Mouse (Mus musculus) left cerebral cortex, postnatal 10 days (tissue): ENCODE results near the gene Krt24. TPM values are rescaled to one million over a fixed set of nuclear protein-coding genes. Genes with fewer than 3 reads are reported as not detected.

Experiments
- total RNA-seq, 2 experiments: library from RNA; stranded (reverse); gene quantifications; 2 replicates each; pipeline ENCODE4 v1.2.3; 2021

Gene Krt24
- total RNA-seq, 2 experiments from 2014 or later = not detected

Other genes starting within 250 kb of the Krt24 start
- gene Igfbp4, start 244.0 kb downstream of the Krt24 start, total RNA-seq = 10 to 100 TPM; 78.1 to 83.3 TPM
- under 1 TPM in 1 of 2 experiments, not detected in 1; 0.51 TPM for gene Tns4, start 196.0 kb downstream of the Krt24 start, total RNA-seq
- not detected for gene Ccr7, start 130.2 kb downstream of the Krt24 start, total RNA-seq
- gene Smarce1, start 54.2 kb downstream of the Krt24 start, total RNA-seq = 10 to 100 TPM; 73.7 to 83.7 TPM
- gene Krt222, start 41.2 kb downstream of the Krt24 start, total RNA-seq = 10 to 100 TPM; 31.1 to 31.2 TPM
- gene Krt25, start 37.7 kb upstream of the Krt24 start, total RNA-seq = not detected
- under 1 TPM; 0.20 to 0.21 TPM for gene Krt26, start 52.7 kb upstream of the Krt24 start, total RNA-seq
- gene Krt27, start 65.8 kb upstream of the Krt24 start, total RNA-seq = not detected
- gene Krt28, start 89.6 kb upstream of the Krt24 start, total RNA-seq = under 1 TPM in 1 of 2 experiments, not detected in 1; 0.28 TPM
- 10 to 100 TPM; 10.6 to 11.3 TPM for gene Krt10, start 104.1 kb upstream of the Krt24 start, total RNA-seq
- 1 to 10 TPM; 6.0 to 6.3 TPM for gene Krt12, start 137.0 kb upstream of the Krt24 start, total RNA-seq
- not detected for gene Krt20, start 152.9 kb upstream of the Krt24 start, total RNA-seq
- not detected for gene Krt23, start 207.9 kb upstream of the Krt24 start, total RNA-seq
- gene Krt39, start 236.1 kb upstream of the Krt24 start, total RNA-seq = not detected